Mouse (Mus musculus): ENCODE results near the gene T. TPM values are rescaled to one million over a fixed set of nuclear protein-coding genes. Genes with fewer than 3 reads are reported as not detected.

Gene T
- polyA plus RNA-seq, 1 experiment from 2014 or later: not detected

- H3K27ac ChIP-seq (ENCODE audit: low read length): no peak overlapping the region
- H3K36me3 ChIP-seq (ENCODE audit: control insufficient read depth, insufficient read depth): no peaks in the 10 kb centered on the region
- no peak for ATAC-seq (ENCODE audit: low read depth)
- H3K9ac ChIP-seq (ENCODE audit: low read depth, low read length): no peak overlapping the region
- no peaks in the 10 kb centered on the region for H3K27me3 ChIP-seq (ENCODE audit: control insufficient read depth, insufficient read depth, low read depth, low read length)
- 61% methylated on average over 10 of the region's 10 CpGs for WGBS (ENCODE audit: insufficient replicate concordance)
- no peak overlapping the region for H3K4me2 ChIP-seq (ENCODE audit: low read depth, low read length)
- no peaks in the 10 kb centered on the region for H3K9me3 ChIP-seq (replicated peaks; ENCODE audit: control insufficient read depth, low read length)
- H3K4me1 ChIP-seq (ENCODE audit: control insufficient read depth, low read depth, low read length): no peaks in the 10 kb centered on the region
- no peak overlapping the region for H3K4me3 ChIP-seq (ENCODE audit: low read depth, low read length)
These were observed 47.6 kb downstream of the T start for GRCm38 (mm10) chr17:8481797-8482196.

- Histone ChIP-seq H3K4me1 (ENCODE audit: control insufficient read depth, low read depth, low read length) (no peaks in the 10 kb centered on the region), H3K4me2 (ENCODE audit: low read depth, low read length) (no peak overlapping the region), H3K9ac (ENCODE audit: low read depth, low read length) (no peak overlapping the region), H3K27ac (ENCODE audit: low read length) (no peak overlapping the region), H3K9me3 (replicated peaks; ENCODE audit: control insufficient read depth, low read length) (no peaks in the 10 kb centered on the region), H3K4me3 (ENCODE audit: low read depth, low read length) (no peak overlapping the region), H3K36me3 (ENCODE audit: control insufficient read depth, insufficient read depth) (no peaks in the 10 kb centered on the region), H3K27me3 (ENCODE audit: control insufficient read depth, insufficient read depth, low read depth, low read length) (no peaks in the 10 kb centered on the region)
- WGBS (ENCODE audit: insufficient replicate concordance): 65% methylated on average over 7 of the region's 7 CpGs
- ATAC-seq (ENCODE audit: low read depth): no peak
These were observed 48.7 kb downstream of the T start for GRCm38 (mm10) chr17:8482876-8483275.

GRCm38 (mm10) chr17:8484246-8484645, 50.0 kb downstream of the T start:
- no peak overlapping the region for H3K27ac ChIP-seq (ENCODE audit: low read length)
- H3K27me3 ChIP-seq (ENCODE audit: control insufficient read depth, insufficient read depth, low read depth, low read length): no peaks in the 10 kb centered on the region
- no peaks in the 10 kb centered on the region for H3K9me3 ChIP-seq (replicated peaks; ENCODE audit: control insufficient read depth, low read length)
- H3K4me1 ChIP-seq (ENCODE audit: control insufficient read depth, low read depth, low read length): no peaks in the 10 kb centered on the region
- no peak for ATAC-seq (ENCODE audit: low read depth)
- no peak overlapping the region for H3K9ac ChIP-seq (ENCODE audit: low read depth, low read length)
- H3K4me2 ChIP-seq (ENCODE audit: low read depth, low read length): no peak overlapping the region
- 40% methylated on average over 3 of the region's 3 CpGs for WGBS (ENCODE audit: insufficient replicate concordance)
- H3K4me3 ChIP-seq (ENCODE audit: low read depth, low read length): no peak overlapping the region
- H3K36me3 ChIP-seq (ENCODE audit: control insufficient read depth, insufficient read depth): no peaks in the 10 kb centered on the region

DNA sequence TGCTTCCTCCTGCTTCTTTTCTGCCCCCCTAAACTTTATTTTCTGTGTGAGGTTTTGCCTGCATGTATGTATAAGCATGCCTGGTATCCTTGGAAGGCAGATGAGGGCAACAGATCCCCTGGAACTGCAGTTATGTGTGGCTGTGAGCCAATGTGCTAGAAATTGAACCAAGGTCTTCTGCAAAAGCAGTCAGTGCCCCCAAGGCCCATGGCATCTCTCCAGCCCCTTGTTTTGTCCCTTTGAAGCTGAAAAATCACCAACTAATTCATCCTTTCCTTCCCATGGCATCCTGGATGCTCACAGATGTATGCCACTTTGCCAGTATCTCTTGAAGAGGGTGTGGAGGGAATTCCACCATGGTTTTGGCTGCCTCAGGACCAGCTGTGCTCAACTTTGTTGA, 50.9 kb downstream of the T start:
- H3K9me3 ChIP-seq (replicated peaks; ENCODE audit: control insufficient read depth, low read length): no peaks in the 10 kb centered on the region
- H3K27ac ChIP-seq (ENCODE audit: low read length): no peak overlapping the region
- no peaks in the 10 kb centered on the region for H3K27me3 ChIP-seq (ENCODE audit: control insufficient read depth, insufficient read depth, low read depth, low read length)
- H3K36me3 ChIP-seq (ENCODE audit: control insufficient read depth, insufficient read depth): no peaks in the 10 kb centered on the region
- ATAC-seq (ENCODE audit: low read depth): no peak
- H3K4me2 ChIP-seq (ENCODE audit: low read depth, low read length): no peak overlapping the region
- no peaks in the 10 kb centered on the region for H3K4me1 ChIP-seq (ENCODE audit: control insufficient read depth, low read depth, low read length)
- H3K9ac ChIP-seq (ENCODE audit: low read depth, low read length): no peak overlapping the region
- no peak overlapping the region for H3K4me3 ChIP-seq (ENCODE audit: low read depth, low read length)

DNA sequence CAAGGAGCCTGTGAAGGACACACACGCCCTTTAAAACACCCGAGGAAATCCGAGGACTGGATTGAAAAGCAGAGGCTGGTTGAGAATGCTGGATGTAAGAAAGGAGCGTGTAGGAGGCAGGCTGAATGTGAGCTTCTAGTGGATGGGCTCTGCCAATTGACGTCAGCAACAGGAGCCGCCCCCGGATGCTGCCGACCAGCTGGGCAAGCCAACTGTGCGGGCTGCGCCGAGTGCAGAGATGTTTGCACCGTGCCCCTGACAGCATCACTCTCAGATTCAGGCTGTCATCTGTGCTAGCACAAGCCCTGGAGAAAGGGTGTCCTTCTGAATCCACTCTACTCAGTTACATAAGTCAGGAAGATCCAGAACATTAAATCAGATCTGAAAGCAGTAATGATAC, 53.6 kb downstream of the T start:
- 53% methylated on average over 12 of the region's 12 CpGs for WGBS (ENCODE audit: insufficient replicate concordance)
- no peak for ATAC-seq (ENCODE audit: low read depth)
- H3K27me3 ChIP-seq (ENCODE audit: control insufficient read depth, insufficient read depth, low read depth, low read length): no peaks in the 10 kb centered on the region

GRCm38 (mm10) chr17:8490971-8491370, 56.7 kb downstream of the T start:
- H3K27ac ChIP-seq (ENCODE audit: low read length): no peak overlapping the region
- H3K4me1 ChIP-seq (ENCODE audit: control insufficient read depth, low read depth, low read length): no peaks in the 10 kb centered on the region
- H3K9ac ChIP-seq (ENCODE audit: low read depth, low read length): no peak overlapping the region
- H3K36me3 ChIP-seq (ENCODE audit: control insufficient read depth, insufficient read depth): no peaks in the 10 kb centered on the region
- no peaks in the 10 kb centered on the region for H3K9me3 ChIP-seq (replicated peaks; ENCODE audit: control insufficient read depth, low read length)
- no peaks in the 10 kb centered on the region for H3K27me3 ChIP-seq (ENCODE audit: control insufficient read depth, insufficient read depth, low read depth, low read length)
- no peak overlapping the region for H3K4me2 ChIP-seq (ENCODE audit: low read depth, low read length)
- WGBS (ENCODE audit: insufficient replicate concordance): 75% methylated on average over 5 of the region's 5 CpGs
- no peak overlapping the region for H3K4me3 ChIP-seq (ENCODE audit: low read depth, low read length)
- ATAC-seq (ENCODE audit: low read depth): no peak

More for the DNA sequence above, 53.6 kb downstream of the T start:
- Histone ChIP-seq H3K27ac (ENCODE audit: low read length) (no peak overlapping the region), H3K9ac (ENCODE audit: low read depth, low read length) (no peak overlapping the region), H3K4me3 (ENCODE audit: low read depth, low read length) (no peak overlapping the region), H3K36me3 (ENCODE audit: control insufficient read depth, insufficient read depth) (no peaks in the 10 kb centered on the region), H3K4me1 (ENCODE audit: control insufficient read depth, low read depth, low read length) (no peaks in the 10 kb centered on the region), H3K9me3 (replicated peaks; ENCODE audit: control insufficient read depth, low read length) (no peaks in the 10 kb centered on the region), H3K4me2 (ENCODE audit: low read depth, low read length) (no peak overlapping the region)

Other genes starting within 250 kb of the T start
- gene Ccr6, start 198.4 kb upstream of the T start, polyA plus RNA-seq (2015; fragmentation: Nextera tagmentation; extraction: Ambion mirVana): 0.08 and 0.11 TPM in 2 replicates
- gene Mpc1, start 151.5 kb upstream of the T start, polyA plus RNA-seq (2015; fragmentation: Nextera tagmentation; extraction: Ambion mirVana): 168 and 173 TPM in 2 replicates
- 44.5 and 47.4 TPM in 2 replicates for gene Sft2d1, start 123.3 kb upstream of the T start, polyA plus RNA-seq (2015; fragmentation: Nextera tagmentation; extraction: Ambion mirVana)
- gene Prr18, start 97.0 kb upstream of the T start, polyA plus RNA-seq (2015; fragmentation: Nextera tagmentation; extraction: Ambion mirVana): 0.07 TPM in 1 of 2 replicates, not detected in the other
- not detected in 2 replicates for gene T2, start 78.4 kb upstream of the T start, polyA plus RNA-seq (2015; fragmentation: Nextera tagmentation; extraction: Ambion mirVana)
- 0.54 and 0.89 TPM in 2 replicates for gene Pde10a, start 90.9 kb downstream of the T start, polyA plus RNA-seq (2015; fragmentation: Nextera tagmentation; extraction: Ambion mirVana)
- gene Gm17087, start 132.5 kb downstream of the T start, polyA plus RNA-seq (2015; fragmentation: Nextera tagmentation; extraction: Ambion mirVana): not detected in 2 replicates

Data from liver, embryonic 16.5 days (tissue).